In genomic region chr13:3644871-3645270, GRCm38 (mm10) we compare ENCODE assay signal across 19 mouse cellular contexts. TPM values are rescaled to one million over a fixed set of nuclear protein-coding genes. Genes with fewer than 3 reads are reported as not detected.
DNase-seq lines count a peak whose midpoint lies in the region; ATAC-seq and TF ChIP-seq lines count a peak whose summit lies in the region.
"Had no signal": no experiment of that assay in that cellular context is flagged by ENCODE, and none has a peak within 500 bp of the region (broad histone marks: within the 10 kb centered on the region; RNA-seq: fewer than 3 reads in every experiment).

No protein-coding gene starts in this region.

- intact Hi-C loops in heart, postnatal 36 days (cut with DNase I) = loop anchor here (5.0 kb wide), 1 partner anchor 238 kb away; no protein-coding TSS in a partner anchor

- TF ChIP-seq POLR2A in liver, adult 2 months (IDR thresholded peaks at IDR 0.05; ENCODE audit: extremely low read depth, insufficient read depth, low read length) = no peak

- no peaks in the 10 kb centered on the region for H3K27me3 ChIP-seq in liver, adult 2 months (ENCODE audit: control insufficient read depth, insufficient read depth, low read length)
- no peaks in the 10 kb centered on the region for H3K27me3 ChIP-seq in liver, embryonic 12.5 days (replicated peaks)
- H3K27me3 ChIP-seq in intestine, embryonic 15.5 days (replicated peaks) = no peaks in the 10 kb centered on the region
- H3K27me3 ChIP-seq in lung, embryonic 15.5 days = no peaks in the 10 kb centered on the region
- H3K27me3 ChIP-seq in stomach, embryonic 14.5 days (ENCODE audit: control insufficient read depth, insufficient read depth, low read length) = no peaks in the 10 kb centered on the region
- H3K27me3 ChIP-seq: embryonic facial prominence, embryonic 12.5 days; heart, embryonic 13.5 days; midbrain, embryonic 15.5 days had no signal

- 23% methylated on average over 5 of the region's 5 CpGs for WGBS in liver, adult 2 months
- 69% methylated on average over 5 of the region's 5 CpGs for WGBS in liver, embryonic 12.5 days (ENCODE audit: insufficient replicate concordance)
- 76% methylated on average over 5 of the region's 5 CpGs for WGBS in intestine, embryonic 15.5 days
- WGBS in lung, embryonic 15.5 days = 69% methylated on average over 5 of the region's 5 CpGs
- WGBS in stomach, embryonic 14.5 days = 72% methylated on average over 5 of the region's 5 CpGs

- no peaks in the 10 kb centered on the region for H3K9me3 ChIP-seq in liver, embryonic 12.5 days (replicated peaks)
- H3K9me3 ChIP-seq in intestine, embryonic 15.5 days = no peaks in the 10 kb centered on the region
- H3K9me3 ChIP-seq in lung, embryonic 15.5 days = no peaks in the 10 kb centered on the region
- H3K9me3 ChIP-seq in stomach, embryonic 14.5 days (ENCODE audit: control insufficient read depth, low read depth, low read length) = no peaks in the 10 kb centered on the region
- H3K9me3 ChIP-seq: embryonic facial prominence, embryonic 12.5 days; heart, embryonic 13.5 days; midbrain, embryonic 15.5 days had no signal

- H3K36me3 ChIP-seq in liver, adult 2 months (ENCODE audit: control insufficient read depth, insufficient read depth, low read length) = peaks cover 9% of the 10 kb centered on the region
- H3K36me3 ChIP-seq in liver, embryonic 12.5 days = no peaks in the 10 kb centered on the region
- H3K36me3 ChIP-seq in intestine, embryonic 15.5 days = no peaks in the 10 kb centered on the region
- H3K36me3 ChIP-seq in lung, embryonic 15.5 days = no peaks in the 10 kb centered on the region
- 0 out of 2 replicates have a peak, but pooled peaks cover 5% of the 10 kb centered on the region for H3K36me3 ChIP-seq in stomach, embryonic 14.5 days (ENCODE audit: control insufficient read depth, insufficient read depth, low read length)

- peaks cover 24% of the 10 kb centered on the region for H3K4me1 ChIP-seq in liver, adult 2 months (ENCODE audit: control insufficient read depth, insufficient read depth, low read length)
- H3K4me1 ChIP-seq in liver, embryonic 12.5 days = no peaks in the 10 kb centered on the region
- no peaks in the 10 kb centered on the region for H3K4me1 ChIP-seq in intestine, embryonic 15.5 days (replicated peaks)
- peaks cover 9% of the 10 kb centered on the region; the same call in 1 of the 2 replicates for H3K4me1 ChIP-seq in lung, embryonic 15.5 days
- no peaks in the 10 kb centered on the region for H3K4me1 ChIP-seq in stomach, embryonic 14.5 days (ENCODE audit: control insufficient read depth, insufficient read depth, low read length)
- H3K4me1 ChIP-seq: embryonic facial prominence, embryonic 12.5 days; heart, embryonic 13.5 days; midbrain, embryonic 15.5 days had no signal

- no peak overlapping the region for H3K4me2 ChIP-seq in liver, embryonic 12.5 days
- no peak overlapping the region for H3K4me2 ChIP-seq in intestine, embryonic 15.5 days (replicated peaks)
- no peak overlapping the region for H3K4me2 ChIP-seq in lung, embryonic 15.5 days
- H3K4me2 ChIP-seq in stomach, embryonic 14.5 days (replicated peaks; ENCODE audit: low read depth, low read length) = no peak overlapping the region
- H3K4me2 ChIP-seq: embryonic facial prominence, embryonic 12.5 days; heart, embryonic 13.5 days; midbrain, embryonic 15.5 days had no signal

- no peak for ATAC-seq in liver, embryonic 12.5 days
- ATAC-seq in intestine, embryonic 15.5 days = peak; percentile 73
- ATAC-seq in lung, embryonic 15.5 days (ENCODE audit: borderline replicate concordance, extremely low read depth, low FRiP score, low TSS enrichment) = peak; percentile 63; the same call in 1 of the 2 replicates
- peak; percentile 64 for ATAC-seq in stomach, embryonic 14.5 days (ENCODE audit: insufficient number of reproducible peaks, insufficient read depth, low FRiP score, low read depth)
- ATAC-seq: forebrain, postnatal 0 days; hindbrain, postnatal 0 days; midbrain, embryonic 15.5 days had no signal

- no peak overlapping the region for H3K4me3 ChIP-seq in liver, adult 2 months (ENCODE audit: insufficient read depth, low read depth, low read length)
- H3K4me3 ChIP-seq in liver, embryonic 12.5 days = no peak overlapping the region
- H3K4me3 ChIP-seq in intestine, embryonic 15.5 days (replicated peaks) = no peak overlapping the region
- H3K4me3 ChIP-seq in lung, embryonic 15.5 days = no peak overlapping the region
- no peak overlapping the region for H3K4me3 ChIP-seq in stomach, embryonic 14.5 days (ENCODE audit: low read depth, low read length)
- H3K4me3 ChIP-seq: embryonic facial prominence, embryonic 12.5 days; heart, embryonic 13.5 days; midbrain, embryonic 15.5 days had no signal

- no peak overlapping the region for H3K9ac ChIP-seq in liver, adult 2 months (ENCODE audit: low read depth, low read length)
- H3K9ac ChIP-seq in liver, embryonic 12.5 days = no peak overlapping the region
- no peak overlapping the region for H3K9ac ChIP-seq in intestine, embryonic 15.5 days
- H3K9ac ChIP-seq in lung, embryonic 15.5 days = no peak overlapping the region
- H3K9ac ChIP-seq in stomach, embryonic 14.5 days (replicated peaks; ENCODE audit: low read depth, low read length) = no peak overlapping the region
- H3K9ac ChIP-seq: embryonic facial prominence, embryonic 12.5 days; forebrain, postnatal 0 days; heart, embryonic 13.5 days; midbrain, embryonic 15.5 days had no signal

- TF ChIP-seq CTCF in liver, adult 2 months (IDR thresholded peaks at IDR 0.05; ENCODE audit: low read depth, low read length) = no peak

- peaks cover 7% of the 10 kb centered on the region; the same call in 1 of the 2 replicates for H3K79me2 ChIP-seq in liver, adult 2 months (ENCODE audit: control insufficient read depth, insufficient read depth, low read length)

- H3K27ac ChIP-seq in liver, adult 2 months (replicated peaks; ENCODE audit: insufficient read depth, low read depth, low read length) = peak overlapping the region; percentile 56
- H3K27ac ChIP-seq in liver, embryonic 12.5 days = no peak overlapping the region
- H3K27ac ChIP-seq in intestine, embryonic 15.5 days = no peak overlapping the region
- peak overlapping the region; percentile 70 for H3K27ac ChIP-seq in lung, embryonic 15.5 days
- H3K27ac ChIP-seq in stomach, embryonic 14.5 days (ENCODE audit: low read length) = no peak overlapping the region
- H3K27ac ChIP-seq: embryonic facial prominence, embryonic 12.5 days; heart, embryonic 13.5 days; hindbrain, postnatal 0 days; midbrain, embryonic 15.5 days had no signal

- DNase-seq in liver, adult 2 months (ENCODE audit: extremely low read depth, low read depth, low spot score) = peak; percentile 92
- no peak for DNase-seq in cerebellum, adult 9-11 months
- no peak for DNase-seq in layer of hippocampus, postnatal 36 days
- no peak for DNase-seq in heart, postnatal 36 days
- DNase-seq: adrenal gland, postnatal 14 days; cerebellum, adult 11-12 months; forebrain, postnatal 0 days; heart, postnatal 4 days; kidney, adult 9 months; spleen, adult 18-20 months; thymus, postnatal 14 days had no signal

RNA-seq across cellular contexts. Expression of gene Asb13, which starts 11.0 kb away (rescaled TPM):
- total RNA-seq in liver, adult 2 months (2014; rRNA removed) = 14.7 and 19.0 TPM in 2 replicates
- polyA plus RNA-seq in liver, adult 2 months (2012; rRNA removed) = 34.9 and 35.2 TPM in 2 replicates
- polyA plus RNA-seq in liver, embryonic 12.5 days (2016; fragmentation: Nextera tagmentation; extraction: Ambion mirVana) = 3.3 and 3.6 TPM in 2 replicates
- 6.9 and 7.2 TPM in 2 replicates for polyA plus RNA-seq in intestine, embryonic 15.5 days (2015; fragmentation: Nextera tagmentation; extraction: Ambion mirVana)
- polyA plus RNA-seq in lung, embryonic 15.5 days (2015; fragmentation: Nextera tagmentation; extraction: Ambion mirVana) = 10.0 and 11.6 TPM in 2 replicates
- 13.3 and 18.1 TPM in 2 replicates for polyA plus RNA-seq in stomach, embryonic 14.5 days (2014; fragmentation: Nextera tagmentation; extraction: Ambion mirVana)
- 10 to 100 TPM; 31.5 to 34.5 TPM for total RNA-seq in layer of hippocampus, postnatal 36 days (2021)
- total RNA-seq in heart, postnatal 36 days (2021) = 1 to 10 TPM; 7.3 to 8.7 TPM

RNA-seq across cellular contexts. Expression of gene Fam208b, which starts 34.0 kb away (rescaled TPM):
- 10.8 and 12.2 TPM in 2 replicates for total RNA-seq in liver, adult 2 months (2014; rRNA removed)
- polyA plus RNA-seq in liver, adult 2 months (2012; rRNA removed) = 0.90 and 1.5 TPM in 2 replicates
- 7.4 and 7.8 TPM in 2 replicates for polyA plus RNA-seq in liver, embryonic 12.5 days (2016; fragmentation: Nextera tagmentation; extraction: Ambion mirVana)
- polyA plus RNA-seq in intestine, embryonic 15.5 days (2015; fragmentation: Nextera tagmentation; extraction: Ambion mirVana) = 8.6 and 12.7 TPM in 2 replicates
- polyA plus RNA-seq in lung, embryonic 15.5 days (2015; fragmentation: Nextera tagmentation; extraction: Ambion mirVana) = 13.4 and 14.4 TPM in 2 replicates
- polyA plus RNA-seq in stomach, embryonic 14.5 days (2014; fragmentation: Nextera tagmentation; extraction: Ambion mirVana) = 23.3 and 24.1 TPM in 2 replicates
- total RNA-seq in layer of hippocampus, postnatal 36 days (2021) = 10 to 100 TPM; 23.0 to 29.5 TPM
- total RNA-seq in heart, postnatal 36 days (2021) = 10 to 100 TPM; 10.2 to 15.2 TPM

Comparison
In these comparisons a context has a peak if more than half of its experiments do, and no peak if none do; other contexts are left out.
1. H3K27ac ChIP-seq: peak in liver, adult 2 months (single experiment) and lung, embryonic 15.5 days (single experiment); none in liver, embryonic 12.5 days (single experiment), intestine, embryonic 15.5 days (single experiment) and stomach, embryonic 14.5 days (single experiment).